ENCODE assay signal across 20 mouse cellular contexts in genomic region chr12:40268313-40268712, GRCm38 (mm10). TPM values are rescaled to one million over a fixed set of nuclear protein-coding genes. Genes with fewer than 3 reads are reported as not detected.
DNase-seq lines count a peak whose midpoint lies in the region; ATAC-seq and TF ChIP-seq lines count a peak whose summit lies in the region.
"Had no signal": no experiment of that assay in that cellular context is flagged by ENCODE, and none has a peak within 500 bp of the region (broad histone marks: within the 10 kb centered on the region; RNA-seq: fewer than 3 reads in every experiment).

No protein-coding gene starts in this region.

- H3K9me3 ChIP-seq in lung, postnatal 0 days (ENCODE audit: low read length): no peaks in the 10 kb centered on the region
- H3K9me3 ChIP-seq: embryonic facial prominence, embryonic 10.5 days; embryonic facial prominence, embryonic 12.5 days; forebrain, embryonic 10.5 days had no signal

- no peak for TF ChIP-seq CTCF in lung, postnatal 0 days (IDR thresholded peaks at IDR 0.05)
- TF ChIP-seq CTCF in lung, adult 2 months (IDR thresholded peaks at IDR 0.05; ENCODE audit: insufficient read depth, low read length): no peak

- TF ChIP-seq EP300 in lung, postnatal 0 days (IDR thresholded peaks at IDR 0.05): no peak

- no peak for TF ChIP-seq POLR2A in lung, adult 2 months (IDR thresholded peaks at IDR 0.05; ENCODE audit: borderline replicate concordance, extremely low read depth, low read depth, low read length)

- no peaks in the 10 kb centered on the region for H3K27me3 ChIP-seq in lung, postnatal 0 days (replicated peaks; ENCODE audit: insufficient read depth, low read length)
- H3K27me3 ChIP-seq: embryonic facial prominence, embryonic 12.5 days; forebrain, embryonic 12.5 days had no signal

- ATAC-seq in lung, postnatal 0 days: peak; percentile 57
- no peak for ATAC-seq in erythroblast, adult 5-6 weeks (replicated peaks; ENCODE audit: low FRiP score, poor library complexity, severe bottlenecking)
- ATAC-seq: forebrain, embryonic 14.5 days; forebrain, embryonic 16.5 days had no signal

- no peaks in the 10 kb centered on the region for H3K36me3 ChIP-seq in lung, postnatal 0 days (ENCODE audit: insufficient read depth, low read length)
- H3K36me3 ChIP-seq: embryonic facial prominence, embryonic 10.5 days; embryonic facial prominence, embryonic 12.5 days; forebrain, embryonic 10.5 days; forebrain, embryonic 12.5 days had no signal

- H3K9ac ChIP-seq in lung, postnatal 0 days (replicated peaks; ENCODE audit: low read depth): no peak overlapping the region
- H3K9ac ChIP-seq: embryonic facial prominence, embryonic 12.5 days; forebrain, embryonic 12.5 days had no signal

- no peaks in the 10 kb centered on the region; the same call in 1 of the 2 replicates for H3K4me1 ChIP-seq in lung, postnatal 0 days (ENCODE audit: insufficient read depth, low read depth, low read length)
- no peaks in the 10 kb centered on the region for H3K4me1 ChIP-seq in lung, adult 2 months (ENCODE audit: control insufficient read depth, insufficient read depth, low read length)
- H3K4me1 ChIP-seq: embryonic facial prominence, embryonic 10.5 days; embryonic facial prominence, embryonic 12.5 days; forebrain, embryonic 10.5 days; forebrain, embryonic 12.5 days had no signal

- no peak overlapping the region for H3K4me2 ChIP-seq in lung, postnatal 0 days (replicated peaks; ENCODE audit: low read depth, low read length)
- H3K4me2 ChIP-seq: embryonic facial prominence, embryonic 12.5 days; forebrain, embryonic 12.5 days had no signal

- no peak overlapping the region for H3K27ac ChIP-seq in lung, postnatal 0 days (ENCODE audit: low read length)
- H3K27ac ChIP-seq: embryonic facial prominence, embryonic 10.5 days; embryonic facial prominence, embryonic 12.5 days; forebrain, embryonic 10.5 days; forebrain, embryonic 12.5 days had no signal

- 40% methylated on average over 2 of the region's 2 CpGs for WGBS in lung, postnatal 0 days
- 50% methylated on average over 2 of the region's 2 CpGs for WGBS in lung, adult 2 months

- H3K4me3 ChIP-seq in lung, postnatal 0 days (ENCODE audit: low read depth, low read length): no peak overlapping the region
- no peak overlapping the region for H3K4me3 ChIP-seq in lung, adult 2 months (replicated peaks; ENCODE audit: extremely low read depth, low read depth, low read length)
- H3K4me3 ChIP-seq: embryonic facial prominence, embryonic 10.5 days; embryonic facial prominence, embryonic 12.5 days; erythroblast, embryonic 14.5 days; forebrain, embryonic 10.5 days; forebrain, embryonic 12.5 days had no signal

- DNase-seq in lung, postnatal 0 days (ENCODE audit: low spot score): peak; percentile 52
- no peak for DNase-seq in lung, adult 2 months
- peak; percentile 39 for DNase-seq in lung, postnatal 36 days
- no peak for DNase-seq in lung, postnatal 10 days
- DNase-seq: adrenal gland, adult 2 months; adrenal gland, postnatal 14 days; adrenal gland, postnatal 36 days; cerebellum, adult 11-12 months; cerebellum, adult 2 months; cerebellum, adult 9-10 months; cerebellum, postnatal 10 days; cerebellum, postnatal 25 days had no signal

RNA-seq across cellular contexts. Expression of gene Ifrd1, which starts 20.0 kb away (rescaled TPM):
- 167 and 192 TPM in 2 replicates for polyA plus RNA-seq in lung, postnatal 0 days (2015; fragmentation: Nextera tagmentation; extraction: Ambion mirVana)
- polyA plus RNA-seq in lung, adult 2 months (2012; rRNA removed): 25.9 and 36.2 TPM in 2 replicates
- total RNA-seq in erythroblast, adult 5-6 weeks (2015; ENCODE audit: low replicate concordance): 11.7 and 90.9 TPM in 2 replicates
- total RNA-seq in erythroblast, adult 5-6 weeks (2017; ENCODE audit: low replicate concordance): 15.4 and 19.7 TPM in 2 replicates

Comparison
In these comparisons a context has a peak if more than half of its experiments do, and no peak if none do; other contexts are left out.
1. DNase-seq: peak in lung, postnatal 0 days (single experiment) and lung, postnatal 36 days (single experiment); none in lung, adult 2 months (single experiment) and lung, postnatal 10 days (single experiment).